Mouse (Mus musculus) liver, postnatal 0 days (tissue): ENCODE data around the gene Pdzd11.
A peak's percentile ranks its signal among the peaks of the same experiment; 100 is the strongest.

Experiments used
- CTCF ChIP-seq: sonication (generic); IDR thresholded peaks from 2 replicates; pipeline ENCODE4 v1.5.1; 2016; ENCODE audit warnings: antibody characterized with exemption, low read depth
- EP300 ChIP-seq: IDR thresholded peaks from 2 replicates; pipeline ENCODE4 v1.6.1; 2016; ENCODE audit warnings: antibody characterized with exemption, low read depth, mild to moderate bottlenecking

DNA sequence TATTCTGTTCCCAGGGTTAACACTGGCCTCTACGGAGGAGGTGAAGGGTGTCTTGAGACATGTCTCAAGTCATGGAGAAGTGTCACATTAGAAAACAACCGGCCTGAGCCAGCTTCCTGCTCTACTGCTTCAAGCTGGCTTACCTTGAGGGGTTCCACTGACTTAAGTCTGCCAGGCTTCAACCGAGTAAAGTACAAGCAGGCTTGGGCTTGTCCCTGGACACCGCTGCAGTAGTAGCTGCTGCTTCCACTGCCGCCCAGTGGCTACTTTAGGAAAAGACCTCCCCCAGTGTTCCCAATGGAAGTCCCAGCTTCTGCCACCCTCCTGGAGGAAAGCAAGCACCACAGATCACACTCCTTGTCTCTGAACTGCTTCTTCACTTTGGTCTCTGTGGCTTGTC, 28.9 kb downstream of the Pdzd11 start:
- TF ChIP-seq CTCF (peak; percentile 62), EP300 (no peak)
